Mouse (Mus musculus) lung, postnatal 14 days (tissue): ENCODE measurements at regions not wholly inside any gene's neighbourhood (a gene's known extent, or its start where the extent isn't known, plus 50 kb on each side); places are given as distances from the start of the nearest gene placed in this dataset.

ENCODE experiments used
- DNase-seq: peaks from one replicate; pipeline ENCODE4 v3.0.0; 2021

- no peak for DNase-seq
Observed at GRCm38 (mm10) chr2:57916375-57917023, 81.2 kb upstream of the Galnt5 start.

DNA sequence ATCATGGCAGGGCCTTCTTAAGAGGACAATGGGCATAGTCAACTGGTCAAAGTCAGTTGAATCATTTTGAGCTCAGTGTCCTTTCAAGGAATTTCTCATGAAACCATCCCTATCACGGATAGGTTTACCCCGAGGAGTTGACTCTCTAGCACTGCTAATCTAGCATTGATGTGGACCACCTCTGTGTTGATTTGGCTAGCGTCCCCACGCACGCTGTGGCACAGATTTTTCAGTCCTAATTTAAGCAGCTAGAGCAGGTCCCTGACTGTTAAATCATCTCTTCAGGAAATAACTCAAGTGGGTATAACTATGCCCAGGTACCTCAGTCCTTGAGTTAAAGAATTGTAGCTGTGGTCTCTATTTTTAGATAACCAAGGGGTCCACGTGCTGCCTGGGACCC, 80.0 kb upstream of the Galnt5 start:
- DNase-seq, result no peak

GRCm38 (mm10) chr2:57919102-57919731, 78.5 kb upstream of the Galnt5 start:
- peak; percentile 46 for DNase-seq

- DNase-seq, result peak; percentile 1
Observed at GRCm38 (mm10) chr2:57934062-57934822, 63.4 kb upstream of the Galnt5 start.
